Mouse (Mus musculus): ENCODE data around the gene Pik3c2b.

The Pik3c2b gene

GRCm38 (mm10) chr1:133070157-133070556 is 24.7 kb downstream of the Pik3c2b start:
- intact Hi-C loops (cut with DNase I), result no loop called here

GRCm38 (mm10) chr1:133071666-133072381 is 26.4 kb downstream of the Pik3c2b start:
- intact Hi-C loops (cut with DNase I), result no loop called here

GRCm38 (mm10) chr1:133073327-133073856 is 27.9 kb downstream of the Pik3c2b start:
- intact Hi-C loops (cut with DNase I), result no loop called here

GRCm38 (mm10) chr1:133074541-133074940 is 29.1 kb downstream of the Pik3c2b start:
- intact Hi-C loops (cut with DNase I), result no loop called here

DNA sequence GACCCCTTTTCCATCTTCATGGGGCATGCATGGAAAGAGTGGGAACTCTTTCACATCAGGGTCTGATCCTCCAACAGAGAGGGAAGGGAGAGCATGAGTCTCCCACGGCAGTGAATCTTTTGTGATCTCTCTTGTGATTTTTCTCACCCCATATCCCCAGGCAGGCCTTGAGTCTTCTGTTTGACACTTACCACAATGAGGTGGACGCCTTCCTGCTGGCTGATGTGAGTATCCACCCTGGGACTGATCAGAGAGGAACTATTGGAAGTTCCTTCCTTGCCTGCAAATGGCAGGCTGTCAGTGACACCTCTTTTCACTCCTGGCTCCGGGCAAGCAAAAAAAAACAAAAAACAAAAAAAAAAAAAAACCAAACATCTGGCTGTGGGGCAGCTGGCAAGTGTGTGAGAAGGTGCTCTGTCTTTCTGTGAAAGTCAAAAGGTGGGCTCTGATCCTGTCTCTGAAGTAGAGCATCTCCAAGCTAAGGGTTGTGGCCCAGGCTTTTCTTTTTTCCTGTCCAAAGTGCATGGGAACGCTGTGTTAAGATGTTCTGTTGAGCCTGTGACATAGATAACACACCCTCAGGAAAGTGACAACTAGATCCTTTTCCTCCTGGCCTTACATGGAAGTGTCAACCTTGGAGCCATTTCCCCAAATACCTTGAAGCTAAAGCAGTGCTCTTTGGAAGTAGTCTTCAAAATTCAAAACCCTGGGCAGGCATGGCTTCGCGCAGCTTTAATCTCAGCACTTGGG is 30.4 kb downstream of the Pik3c2b start:
- intact Hi-C loops (cut with DNase I), result no loop called here

GRCm38 (mm10) chr1:133076681-133077514 is 31.4 kb downstream of the Pik3c2b start:
- intact Hi-C loops (cut with DNase I), result no loop called here

- intact Hi-C loops (cut with DNase I), result no loop called here
Measured at GRCm38 (mm10) chr1:133077606-133078337, 32.3 kb downstream of the Pik3c2b start.

GRCm38 (mm10) chr1:133078338-133078727 is 32.9 kb downstream of the Pik3c2b start:
- intact Hi-C loops (cut with DNase I), result no loop called here

DNA sequence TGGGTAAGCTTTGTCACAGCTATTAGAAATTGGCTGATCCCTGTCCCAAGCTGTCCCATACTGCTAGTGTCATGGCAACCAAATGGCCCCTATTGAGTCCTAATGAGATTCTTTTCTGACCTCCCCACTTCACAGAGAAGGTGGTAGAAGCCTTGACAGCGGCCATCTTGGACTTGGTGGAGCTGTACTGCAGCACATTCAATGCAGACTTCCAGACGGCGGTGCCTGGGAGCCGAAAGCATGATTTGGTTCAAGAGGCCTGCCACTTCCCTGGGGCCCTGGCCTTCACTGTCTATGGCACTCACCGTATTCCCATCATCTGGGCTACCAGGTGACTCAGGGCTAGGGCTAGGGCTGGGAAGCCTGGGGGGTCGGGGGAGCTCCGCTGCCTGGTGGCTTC is 34.0 kb downstream of the Pik3c2b start:
- intact Hi-C loops (cut with DNase I), result no loop called here

- intact Hi-C loops (cut with DNase I), result no loop called here
Measured at GRCm38 (mm10) chr1:133080079-133080561, 34.7 kb downstream of the Pik3c2b start.

DNA sequence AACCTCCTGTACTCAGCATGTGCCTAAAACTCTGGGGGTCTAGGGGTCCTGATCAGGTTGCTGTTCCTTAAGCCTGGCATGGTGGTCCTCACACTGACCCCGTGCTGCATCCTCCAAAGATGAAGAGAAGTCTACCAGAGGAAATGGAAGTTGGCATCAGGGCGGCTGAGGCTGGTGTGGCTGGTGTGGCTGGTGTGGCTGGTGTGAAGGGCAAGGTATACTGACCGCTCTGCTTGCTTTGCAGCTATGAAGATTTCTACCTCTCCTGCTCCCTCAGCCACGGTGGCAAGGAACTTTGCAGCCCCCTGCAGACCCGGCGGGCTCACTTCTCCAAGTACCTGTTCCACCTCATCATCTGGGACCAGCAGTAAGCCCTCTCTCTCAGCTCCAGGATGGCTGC is 35.2 kb downstream of the Pik3c2b start:
- intact Hi-C loops (cut with DNase I), result no loop called here

DNA sequence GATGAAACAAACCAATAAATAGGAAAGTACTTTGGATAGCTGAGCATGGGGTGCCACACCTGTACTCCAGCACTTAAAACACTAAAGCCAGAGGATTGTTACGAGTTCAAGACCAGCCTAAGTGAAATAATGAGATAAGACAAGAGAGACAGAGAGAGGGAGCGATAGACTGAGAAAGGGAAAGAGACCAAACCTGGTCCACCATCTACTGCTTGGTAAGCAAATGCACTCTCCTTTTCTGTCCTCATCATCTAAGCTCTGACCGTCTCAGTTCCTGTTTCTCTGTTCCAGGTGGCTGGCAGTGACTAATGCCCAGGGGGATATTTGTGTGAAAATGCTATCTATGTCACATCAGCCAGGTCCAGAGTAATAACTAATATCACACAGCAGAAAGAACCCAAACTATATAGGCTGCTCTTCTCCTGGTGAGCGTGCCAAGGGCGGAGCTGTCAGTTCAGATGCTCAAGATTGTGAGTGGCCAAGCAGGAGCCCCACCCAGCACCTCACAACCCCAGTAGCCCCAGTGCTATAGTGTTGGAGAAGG is 37.6 kb downstream of the Pik3c2b start:
- intact Hi-C loops (cut with DNase I), result no loop called here

GRCm38 (mm10) chr1:133083942-133084625 is 38.6 kb downstream of the Pik3c2b start:
- intact Hi-C loops (cut with DNase I), result no loop called here

DNA sequence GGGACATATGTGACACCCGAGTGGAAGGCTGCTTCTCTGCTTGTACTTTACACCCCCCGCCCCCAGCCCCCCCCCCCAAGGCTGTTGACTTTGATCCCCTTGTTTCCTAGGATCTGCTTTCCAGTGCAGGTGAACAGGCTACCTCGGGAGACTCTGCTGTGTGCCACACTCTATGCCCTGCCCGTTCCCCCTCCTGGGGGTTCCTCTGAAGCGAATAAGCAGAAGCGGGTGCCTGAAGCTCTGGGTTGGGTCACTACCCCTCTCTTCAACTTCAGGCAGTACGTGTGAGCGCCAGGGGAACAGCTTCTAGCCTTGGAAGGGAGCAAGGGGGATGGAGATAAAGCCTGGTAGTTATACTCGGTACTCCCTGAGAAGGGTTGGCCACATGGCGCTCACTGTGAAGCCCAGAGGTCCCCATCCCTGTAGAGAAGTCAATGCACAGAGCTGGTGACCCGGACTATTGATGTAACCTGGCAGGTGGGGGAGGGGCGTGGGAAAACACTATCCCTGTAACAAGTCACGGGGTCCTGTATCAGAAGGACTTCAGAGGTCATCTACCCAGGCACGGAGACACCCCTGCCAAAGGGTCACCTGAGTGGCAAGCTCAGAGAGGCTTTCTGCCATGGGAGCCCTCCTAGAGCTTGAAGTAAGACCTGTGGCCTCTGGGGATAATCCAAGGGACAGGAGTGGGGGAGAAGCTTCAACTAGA is 39.4 kb downstream of the Pik3c2b start:
- intact Hi-C loops (cut with DNase I), result loop anchor here (5.0 kb wide), 1 partner anchor 38 kb away; the partner anchor contains the start of gene Pik3c2b

DNA sequence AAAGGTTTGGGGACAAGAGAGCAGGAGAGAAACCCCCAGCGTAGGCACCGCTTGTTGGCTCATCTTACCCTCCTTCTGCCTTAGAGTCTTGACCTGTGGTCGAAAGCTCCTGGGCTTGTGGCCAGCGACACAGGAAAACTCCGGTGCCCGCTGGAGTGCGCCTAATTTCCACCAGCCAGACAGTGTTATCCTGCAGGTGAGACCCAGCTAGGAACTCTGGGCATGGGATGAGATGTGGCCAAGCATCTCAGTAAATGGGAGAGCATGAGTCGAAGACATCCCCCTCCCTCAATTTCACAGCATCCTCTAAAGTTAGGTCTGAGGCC is 39.9 kb downstream of the Pik3c2b start:
- intact Hi-C loops (cut with DNase I), result loop anchor here (5.0 kb wide), 1 partner anchor 38 kb away; the partner anchor contains the start of gene Pik3c2b

GRCm38 (mm10) chr1:133086804-133087203 is 41.3 kb downstream of the Pik3c2b start:
- intact Hi-C loops (cut with DNase I), result loop anchor here (5.0 kb wide), 1 partner anchor 40 kb away; the partner anchor contains the start of gene Pik3c2b

GRCm38 (mm10) chr1:133087206-133087905 is 41.9 kb downstream of the Pik3c2b start:
- intact Hi-C loops (cut with DNase I), result loop anchor here (5.0 kb wide), 1 partner anchor 40 kb away; the partner anchor contains the start of gene Pik3c2b

DNA sequence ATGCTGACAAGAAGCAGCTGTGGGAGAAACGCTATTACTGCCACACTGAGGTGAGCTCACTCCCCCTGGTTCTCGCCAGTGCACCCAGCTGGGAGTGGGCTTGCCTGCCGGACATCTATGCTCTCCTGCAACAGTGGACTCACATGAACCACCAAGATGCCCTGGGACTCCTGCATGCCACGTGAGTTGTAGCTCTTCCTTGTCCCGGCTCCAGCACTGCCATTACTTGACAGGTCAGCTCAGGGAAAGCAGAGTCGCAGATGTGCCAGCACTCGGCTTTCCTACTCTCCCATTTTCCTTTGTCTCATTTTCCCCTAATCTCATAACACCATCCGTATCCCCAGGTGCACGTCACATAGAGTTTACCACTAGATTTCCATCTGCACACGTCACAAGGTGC is 42.7 kb downstream of the Pik3c2b start:
- intact Hi-C loops (cut with DNase I), result loop anchor here (5.0 kb wide), 1 partner anchor 41 kb away; the partner anchor contains the start of gene Pik3c2b

Data from adrenal gland (tissue).